Mouse (Mus musculus): ENCODE results near the gene Fhit. TPM values are rescaled to one million over a fixed set of nuclear protein-coding genes. Genes with fewer than 3 reads are reported as not detected.

Gene Fhit
- polyA plus RNA-seq, 1 experiment from 2014 or later, result 21.4 TPM

DNA sequence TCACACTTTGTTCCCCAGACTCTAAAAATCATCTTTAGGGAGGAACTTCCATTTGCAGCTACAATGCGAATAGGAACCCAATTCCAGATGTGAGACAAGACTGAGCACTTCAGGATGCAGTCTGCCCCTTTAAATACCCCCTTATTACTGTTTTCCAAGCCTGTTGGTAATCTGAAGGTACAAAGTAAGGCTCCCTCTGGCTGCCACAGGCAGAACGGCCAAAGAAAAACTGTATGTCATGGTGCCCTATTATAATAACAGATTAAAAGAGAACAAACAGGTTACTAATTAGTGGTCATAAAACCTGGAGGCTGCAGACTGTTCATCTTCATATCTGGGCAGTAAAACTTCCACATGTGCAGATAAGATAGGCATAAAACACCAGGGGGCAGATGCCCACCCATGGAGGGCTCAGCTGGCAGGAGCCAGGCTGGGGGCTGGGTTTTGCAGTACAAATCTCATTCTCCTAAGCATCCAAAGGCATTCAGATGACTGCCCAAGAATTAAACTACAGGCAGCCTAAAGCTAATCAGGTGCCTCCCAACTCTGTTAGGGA, 1439.8 kb downstream of the Fhit start:
- Histone ChIP-seq H3K9me3 (ENCODE audit: control insufficient read depth) (0 out of 2 replicates have a peak, but pooled peaks cover 2% of the 10 kb centered on the region), H3K27ac (ENCODE audit: low read depth, low read length) (no peak overlapping the region), H3K27me3 (replicated peaks; ENCODE audit: control insufficient read depth, insufficient read depth, low read length) (no peaks in the 10 kb centered on the region), H3K4me2 (replicated peaks; ENCODE audit: low read depth) (no peak overlapping the region), H3K4me3 (ENCODE audit: low read depth, low read length) (no peak overlapping the region), H3K4me1 (replicated peaks; ENCODE audit: control insufficient read depth, insufficient read depth, low read length) (no peaks in the 10 kb centered on the region), H3K9ac (ENCODE audit: low read depth, low read length) (no peak overlapping the region), H3K36me3 (ENCODE audit: control insufficient read depth, insufficient read depth) (no peaks in the 10 kb centered on the region)
- TF ChIP-seq CTCF (IDR thresholded peaks at IDR 0.05; ENCODE audit: low read depth), result peak; percentile 49
- 55% methylated on average over 2 of the region's 2 CpGs for WGBS
- ATAC-seq, result no peak

DNA sequence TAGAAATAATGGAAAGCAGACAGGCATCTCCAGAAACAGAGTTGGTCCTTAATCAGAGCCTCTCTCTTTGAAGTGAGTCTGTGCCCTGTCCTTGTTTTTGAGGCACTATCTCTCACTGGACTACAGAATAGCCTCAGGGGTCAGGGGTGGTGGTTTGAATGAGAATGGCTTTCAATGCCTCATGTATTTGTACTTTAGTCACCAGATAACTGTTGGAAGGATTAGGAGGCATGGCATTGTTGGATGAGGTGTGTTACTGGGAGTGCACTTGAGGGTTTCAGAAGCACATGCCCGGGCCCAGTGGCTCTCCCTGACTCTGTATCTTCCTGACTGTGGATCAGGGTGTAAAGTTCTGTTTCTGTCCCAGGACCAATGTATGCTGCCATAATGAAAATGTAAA, 1463.2 kb downstream of the Fhit start:
- no peak overlapping the region for H3K27ac ChIP-seq (ENCODE audit: low read depth, low read length)
- no peaks in the 10 kb centered on the region for H3K9me3 ChIP-seq (ENCODE audit: control insufficient read depth)
- H3K4me1 ChIP-seq (replicated peaks; ENCODE audit: control insufficient read depth, insufficient read depth, low read length), result no peaks in the 10 kb centered on the region
- ATAC-seq, result no peak
- no peak overlapping the region for H3K9ac ChIP-seq (ENCODE audit: low read depth, low read length)
- no peak for TF ChIP-seq CTCF (IDR thresholded peaks at IDR 0.05; ENCODE audit: low read depth)
- H3K27me3 ChIP-seq (replicated peaks; ENCODE audit: control insufficient read depth, insufficient read depth, low read length), result no peaks in the 10 kb centered on the region
- WGBS, result 73% methylated on average over 1 of the region's 1 CpGs
- no peaks in the 10 kb centered on the region for H3K36me3 ChIP-seq (ENCODE audit: control insufficient read depth, insufficient read depth)
- H3K4me3 ChIP-seq (ENCODE audit: low read depth, low read length), result no peak overlapping the region
- no peak overlapping the region for H3K4me2 ChIP-seq (replicated peaks; ENCODE audit: low read depth)

DNA sequence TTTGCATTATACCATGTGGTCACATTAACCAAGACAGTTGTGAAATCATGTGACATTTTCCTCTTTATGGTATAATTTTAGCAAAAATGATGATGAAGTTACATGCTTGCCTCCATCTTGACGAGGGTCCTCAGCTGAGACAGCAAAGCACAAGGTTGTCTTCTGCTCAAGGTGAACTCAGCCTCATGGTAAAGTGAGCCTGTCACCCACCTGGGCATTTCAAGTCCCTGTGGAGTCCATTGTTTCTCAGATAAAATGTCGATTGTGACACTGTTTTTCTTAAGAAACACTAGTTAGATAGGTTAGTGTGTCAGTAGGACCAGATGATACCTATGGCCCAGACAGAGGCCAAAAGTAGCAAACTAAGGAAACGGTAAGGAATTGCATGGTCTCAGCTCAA, 1464.7 kb downstream of the Fhit start:
- no peak overlapping the region for H3K4me2 ChIP-seq (replicated peaks; ENCODE audit: low read depth)
- no peaks in the 10 kb centered on the region for H3K4me1 ChIP-seq (replicated peaks; ENCODE audit: control insufficient read depth, insufficient read depth, low read length)
- no peaks in the 10 kb centered on the region for H3K27me3 ChIP-seq (replicated peaks; ENCODE audit: control insufficient read depth, insufficient read depth, low read length)
- TF ChIP-seq CTCF (IDR thresholded peaks at IDR 0.05; ENCODE audit: low read depth), result no peak
- H3K9me3 ChIP-seq (ENCODE audit: control insufficient read depth), result no peaks in the 10 kb centered on the region
- no peak overlapping the region for H3K9ac ChIP-seq (ENCODE audit: low read depth, low read length)
- no peak for ATAC-seq
- no peak overlapping the region for H3K4me3 ChIP-seq (ENCODE audit: low read depth, low read length)
- H3K36me3 ChIP-seq (ENCODE audit: control insufficient read depth, insufficient read depth), result no peaks in the 10 kb centered on the region
- 78% methylated on average over 3 of the region's 3 CpGs for WGBS
- H3K27ac ChIP-seq (ENCODE audit: low read depth, low read length), result no peak overlapping the region

DNA sequence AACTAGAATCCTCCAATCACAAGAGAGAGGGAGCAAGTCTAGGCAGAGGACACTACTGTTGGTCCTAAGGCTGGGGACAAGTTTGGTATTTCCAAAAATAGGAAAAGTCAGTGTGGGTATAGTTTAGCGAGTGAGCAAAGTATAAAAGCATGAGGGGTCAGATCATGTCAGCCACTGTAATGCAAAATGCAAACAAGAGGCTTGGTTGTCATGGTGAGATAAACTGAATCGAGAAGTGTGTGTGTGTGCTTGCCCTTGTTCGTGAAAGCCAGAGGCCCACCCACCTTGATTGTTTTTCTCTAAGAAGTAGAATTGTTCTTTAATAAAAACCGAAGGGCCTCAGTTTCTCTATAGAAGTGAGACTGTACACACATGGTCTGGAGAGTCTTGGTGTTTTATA, 1465.8 kb downstream of the Fhit start:
- Histone ChIP-seq H3K36me3 (ENCODE audit: control insufficient read depth, insufficient read depth) (no peaks in the 10 kb centered on the region), H3K9me3 (ENCODE audit: control insufficient read depth) (no peaks in the 10 kb centered on the region), H3K4me2 (replicated peaks; ENCODE audit: low read depth) (no peak overlapping the region), H3K27ac (ENCODE audit: low read depth, low read length) (no peak overlapping the region), H3K4me1 (replicated peaks; ENCODE audit: control insufficient read depth, insufficient read depth, low read length) (no peaks in the 10 kb centered on the region), H3K9ac (ENCODE audit: low read depth, low read length) (no peak overlapping the region), H3K4me3 (ENCODE audit: low read depth, low read length) (no peak overlapping the region), H3K27me3 (replicated peaks; ENCODE audit: control insufficient read depth, insufficient read depth, low read length) (no peaks in the 10 kb centered on the region)
- WGBS, result 26% methylated on average over 4 of the region's 4 CpGs
- no peak for ATAC-seq
- no peak for TF ChIP-seq CTCF (IDR thresholded peaks at IDR 0.05; ENCODE audit: low read depth)

DNA sequence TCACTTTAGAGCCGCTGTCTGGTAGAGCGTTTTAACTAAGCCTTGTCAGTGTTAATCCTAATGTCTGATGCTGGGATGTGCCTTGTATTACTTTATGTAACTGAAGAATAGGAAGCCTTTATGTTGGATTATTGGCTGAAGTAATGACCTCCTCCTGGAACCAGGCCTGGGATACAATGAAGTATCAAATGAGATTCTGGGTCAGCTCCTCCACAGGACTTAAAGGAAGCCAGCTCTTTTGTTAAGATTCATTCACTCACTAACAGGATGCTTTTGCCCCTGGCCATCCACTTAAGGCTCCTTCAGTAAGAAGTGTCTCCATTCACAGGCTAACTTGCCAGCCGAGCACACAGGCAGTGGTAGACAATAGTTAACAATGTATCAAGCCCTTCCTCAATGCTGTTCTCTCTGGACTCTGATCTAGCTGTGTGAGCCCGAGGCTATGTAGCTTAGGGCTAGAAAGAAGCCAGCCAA, 1466.6 kb downstream of the Fhit start:
- Histone ChIP-seq H3K9ac (ENCODE audit: low read depth, low read length) (no peak overlapping the region), H3K4me3 (ENCODE audit: low read depth, low read length) (no peak overlapping the region), H3K9me3 (ENCODE audit: control insufficient read depth) (no peaks in the 10 kb centered on the region), H3K27me3 (replicated peaks; ENCODE audit: control insufficient read depth, insufficient read depth, low read length) (no peaks in the 10 kb centered on the region), H3K4me1 (replicated peaks; ENCODE audit: control insufficient read depth, insufficient read depth, low read length) (no peaks in the 10 kb centered on the region), H3K27ac (ENCODE audit: low read depth, low read length) (no peak overlapping the region), H3K4me2 (replicated peaks; ENCODE audit: low read depth) (no peak overlapping the region), H3K36me3 (ENCODE audit: control insufficient read depth, insufficient read depth) (no peaks in the 10 kb centered on the region)
- ATAC-seq, result no peak
- TF ChIP-seq CTCF (IDR thresholded peaks at IDR 0.05; ENCODE audit: low read depth), result no peak
- 76% methylated on average over 4 of the region's 4 CpGs for WGBS

DNA sequence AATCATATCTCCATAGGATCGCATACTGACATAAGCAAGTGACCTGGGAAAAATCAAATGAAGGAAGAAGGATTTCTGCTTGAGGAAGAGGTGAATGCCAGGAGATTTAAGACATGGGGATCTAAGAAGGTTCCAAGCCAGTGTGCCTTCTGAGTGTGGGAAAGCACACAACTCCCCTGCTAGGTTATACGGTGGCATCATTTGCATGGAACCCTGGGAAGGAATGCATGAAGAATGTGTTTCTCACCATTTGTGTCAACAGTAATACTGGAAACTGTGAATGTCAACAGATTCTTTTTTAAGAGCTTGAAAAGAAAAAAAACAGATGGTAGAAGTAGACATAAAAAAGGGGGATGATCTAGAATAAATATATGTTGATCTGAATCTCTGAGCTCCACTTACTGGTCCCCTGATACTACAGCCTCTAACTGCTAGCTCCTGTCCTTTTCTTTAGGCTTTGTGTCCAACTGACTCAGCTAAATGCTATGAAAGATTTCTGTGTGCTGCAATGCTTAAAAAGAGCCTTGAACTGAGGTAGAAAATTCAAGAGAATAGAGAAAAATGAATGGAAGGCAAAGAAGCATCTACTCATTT, 1473.1 kb downstream of the Fhit start:
- no peaks in the 10 kb centered on the region for H3K27me3 ChIP-seq (replicated peaks; ENCODE audit: control insufficient read depth, insufficient read depth, low read length)
- 80% methylated on average over 2 of the region's 2 CpGs for WGBS
- H3K36me3 ChIP-seq (ENCODE audit: control insufficient read depth, insufficient read depth), result no peaks in the 10 kb centered on the region
- H3K4me3 ChIP-seq (ENCODE audit: low read depth, low read length), result no peak overlapping the region
- H3K4me1 ChIP-seq (replicated peaks; ENCODE audit: control insufficient read depth, insufficient read depth, low read length), result no peaks in the 10 kb centered on the region
- H3K27ac ChIP-seq (ENCODE audit: low read depth, low read length), result no peak overlapping the region
- TF ChIP-seq CTCF (IDR thresholded peaks at IDR 0.05; ENCODE audit: low read depth), result no peak
- no peak for ATAC-seq
- H3K9me3 ChIP-seq (ENCODE audit: control insufficient read depth), result no peaks in the 10 kb centered on the region
- no peak overlapping the region for H3K9ac ChIP-seq (ENCODE audit: low read depth, low read length)
- H3K4me2 ChIP-seq (replicated peaks; ENCODE audit: low read depth), result no peak overlapping the region
